Comparison of ENCODE assay signal across 8 mouse cellular contexts in the genomic region with DNA sequence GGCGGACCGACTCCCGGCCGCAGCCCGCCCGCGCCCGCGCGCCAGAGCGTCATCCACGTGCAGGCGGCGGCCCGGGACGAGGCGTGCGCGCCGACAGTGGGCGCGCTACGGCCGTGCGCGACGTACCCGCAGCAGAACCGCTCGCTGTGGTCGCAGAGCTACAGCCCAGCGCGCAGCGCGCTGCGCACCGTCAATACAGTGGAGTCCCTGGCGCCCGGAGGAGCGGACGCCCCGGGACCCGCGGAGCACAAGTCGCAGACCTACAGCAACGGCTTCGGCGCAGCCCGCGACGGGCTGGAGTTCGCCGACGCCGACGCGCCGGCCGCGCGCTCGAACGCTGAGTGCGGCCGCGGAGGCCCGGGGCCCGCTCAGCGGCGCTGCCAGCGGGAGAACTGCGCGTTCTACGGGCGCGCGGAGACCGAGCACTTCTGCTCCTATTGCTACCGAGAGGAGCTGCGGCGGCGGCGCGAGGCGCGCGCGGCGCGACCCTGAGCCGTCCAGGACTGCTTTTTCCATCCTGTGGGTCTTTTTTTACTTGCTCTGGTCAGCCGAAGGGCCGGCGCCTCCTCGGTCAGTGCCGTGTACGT.
DNase-seq lines count a peak whose midpoint lies in the region; ATAC-seq lines count a peak whose summit lies in the region.

No protein-coding gene starts in this region.

- intact Hi-C loops in left cerebral cortex, postnatal 4 days (cut with DNase I) = loop anchor here (10.0 kb wide), 2 partner anchors 396 to 986 kb away; a partner anchor contains a TSS

- H3K9me3 ChIP-seq in forebrain, embryonic 15.5 days = no peaks in the 10 kb centered on the region
- no peaks in the 10 kb centered on the region for H3K9me3 ChIP-seq in limb, embryonic 15.5 days
- no peaks in the 10 kb centered on the region for H3K9me3 ChIP-seq in stomach, embryonic 15.5 days

- peak overlapping the region; percentile 26; the same call in 1 of the 2 replicates for H3K27ac ChIP-seq in forebrain, embryonic 15.5 days (replicated peaks)
- no peak overlapping the region for H3K27ac ChIP-seq in limb, embryonic 15.5 days
- no peak overlapping the region for H3K27ac ChIP-seq in stomach, embryonic 15.5 days

- under 1% methylated on average over 95 of the region's 97 CpGs for WGBS in forebrain, embryonic 15.5 days
- WGBS in limb, embryonic 15.5 days = under 1% methylated on average over 80 of the region's 97 CpGs
- under 1% methylated on average over 94 of the region's 97 CpGs for WGBS in stomach, embryonic 15.5 days

- H3K4me1 ChIP-seq in forebrain, embryonic 15.5 days = peaks cover 44% of the 10 kb centered on the region
- H3K4me1 ChIP-seq in limb, embryonic 15.5 days = peaks cover 38% of the 10 kb centered on the region
- H3K4me1 ChIP-seq in stomach, embryonic 15.5 days = peaks cover 22% of the 10 kb centered on the region

- peaks cover 62% of the 10 kb centered on the region for H3K27me3 ChIP-seq in forebrain, embryonic 15.5 days
- peaks cover 91% of the 10 kb centered on the region for H3K27me3 ChIP-seq in limb, embryonic 15.5 days
- peaks cover 75% of the 10 kb centered on the region for H3K27me3 ChIP-seq in stomach, embryonic 15.5 days (replicated peaks)

- peak; percentile 75 for ATAC-seq in forebrain, embryonic 15.5 days (replicated peaks)
- no peak for ATAC-seq in limb, embryonic 15.5 days (ENCODE audit: insufficient number of reproducible peaks, low FRiP score, low TSS enrichment, low read depth)
- ATAC-seq in stomach, embryonic 15.5 days (ENCODE audit: insufficient read depth, low FRiP score, low read depth) = no peak

- H3K4me3 ChIP-seq in forebrain, embryonic 15.5 days = peak overlapping the region; percentile 51
- H3K4me3 ChIP-seq in limb, embryonic 15.5 days = peak overlapping the region; percentile 45
- peak overlapping the region; percentile 42 for H3K4me3 ChIP-seq in stomach, embryonic 15.5 days (replicated peaks)

- DNase-seq in left cerebral cortex, postnatal 4 days = peak; percentile 38
- DNase-seq in left cerebral cortex, adult 9 months (ENCODE audit: low spot score in 2 of 2) = no peak
- DNase-seq in embryo, embryonic 10.5 days (ENCODE audit: low spot score) = peak; percentile 27
- DNase-seq in natural killer cell, adult 2 months (ENCODE audit: low spot score in 2 of 2) = no peak
- DNase-seq in urinary bladder, postnatal 36 days (ENCODE audit: low spot score in 2 of 2) = no peak

- H3K36me3 ChIP-seq in forebrain, embryonic 15.5 days = no peaks in the 10 kb centered on the region
- no peaks in the 10 kb centered on the region for H3K36me3 ChIP-seq in limb, embryonic 15.5 days
- H3K36me3 ChIP-seq in stomach, embryonic 15.5 days = no peaks in the 10 kb centered on the region

- H3K9ac ChIP-seq in forebrain, embryonic 15.5 days (replicated peaks) = peak overlapping the region; percentile 45
- H3K9ac ChIP-seq in limb, embryonic 15.5 days = no peak overlapping the region
- no peak overlapping the region for H3K9ac ChIP-seq in stomach, embryonic 15.5 days

- H3K4me2 ChIP-seq in forebrain, embryonic 15.5 days (replicated peaks) = peak overlapping the region; percentile 77
- peak overlapping the region; percentile 88 for H3K4me2 ChIP-seq in limb, embryonic 15.5 days
- peak overlapping the region; percentile 82 for H3K4me2 ChIP-seq in stomach, embryonic 15.5 days

Comparison
In these comparisons a context has a peak if more than half of its experiments do, and no peak if none do; other contexts are left out.
1. DNase-seq: peak in left cerebral cortex, postnatal 4 days (single experiment) and embryo, embryonic 10.5 days (single experiment); none in left cerebral cortex, adult 9 months (0 of 2), natural killer cell, adult 2 months (0 of 2) and urinary bladder, postnatal 36 days (0 of 2).
2. Peak in every context shown above with its lines, with median percentiles within 50 percentile points of each other: H3K4me2 ChIP-seq and H3K4me3 ChIP-seq.